Mouse (Mus musculus) heart, postnatal 10 days (tissue): Measurements from ENCODE around the gene Islr. TPM values are rescaled to one million over a fixed set of nuclear protein-coding genes. Genes with fewer than 3 reads are reported as not detected.
A peak's percentile ranks its signal among the peaks of the same experiment; 100 is the strongest.

Source experiments
- DNase-seq, 2 experiments: peaks; one replicate each; pipeline ENCODE4 v3.0.0; 2021
- intact Hi-C: fragments of 180-260 bp; cut with DNase I; formaldehyde crosslinking; loops from one replicate; pipeline ENCODE4 v1.15.1; 2025
- microRNA-seq, 2 experiments: library from miRNA; unstranded; fragments of <30 nt; microRNA quantifications; one replicate each; pipeline ENCODE4 v1.2.0; 2022
- total RNA-seq, 2 experiments: library from RNA; stranded (reverse); gene quantifications; 2 replicates each; pipeline ENCODE4 v1.2.3; 2021

Gene Islr
- total RNA-seq, 2 experiments from 2014 or later = 52.4 to 54.4 TPM

DNA sequence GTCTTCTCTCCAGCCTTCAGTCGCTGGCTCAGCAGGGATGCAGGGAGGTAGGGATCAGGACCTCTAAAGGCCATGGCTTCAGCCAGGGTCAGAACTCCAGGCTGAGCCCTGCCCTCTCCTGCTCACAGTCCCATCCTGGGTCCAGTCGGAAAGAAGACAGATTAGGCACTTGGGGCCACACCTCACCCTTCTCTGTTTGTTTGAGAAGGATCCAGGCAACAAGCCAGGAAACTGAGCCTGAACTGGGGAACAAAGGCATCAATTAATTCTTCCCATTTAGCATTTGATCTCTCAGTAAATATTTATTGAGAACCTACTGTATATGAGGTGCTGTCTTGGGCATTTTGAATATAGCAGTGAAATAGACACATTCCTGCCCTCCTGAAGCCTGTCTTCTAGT, 85.4 kb downstream of the Islr start, which contains the start of gene Ccdc33:
Gene Ccdc33, minus strand, starts transcription at position 153 of the 400 bp plus-strand sequence.
- intact Hi-C loops = no loop called here

DNA sequence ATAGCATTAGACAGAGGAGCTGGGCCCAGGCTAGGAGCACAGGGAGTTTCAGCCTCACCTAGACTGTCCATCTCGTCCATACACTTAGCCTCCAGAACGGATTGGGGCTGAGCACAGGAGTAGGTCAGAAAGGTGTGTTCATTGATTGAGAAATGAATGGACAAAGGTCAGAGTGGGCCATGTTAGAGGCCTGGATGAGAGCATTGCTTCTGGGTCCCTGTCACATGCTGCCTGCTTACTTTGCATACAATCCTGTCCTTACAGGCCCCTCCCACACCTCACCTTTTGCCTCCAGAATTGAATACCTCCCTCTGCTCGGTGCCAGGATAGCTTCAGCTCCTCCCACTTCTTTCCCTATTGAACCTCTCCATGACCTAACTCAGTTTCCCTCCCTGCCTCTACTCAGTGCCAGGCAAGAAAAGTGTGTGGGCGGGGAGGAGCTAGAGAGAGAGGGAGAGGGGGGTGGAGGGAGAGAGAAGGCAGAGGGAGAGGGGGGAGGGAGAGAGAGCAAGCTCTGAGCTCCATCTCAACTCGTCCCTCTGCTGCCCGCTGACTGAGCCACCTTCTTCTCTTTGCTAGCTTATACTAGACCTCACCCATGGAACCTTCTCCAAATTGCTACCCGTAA, 88.0 kb downstream of the Islr start:
- DNase-seq = no peak
- intact Hi-C loops = no loop called here

More for the DNA sequence above, 85.4 kb downstream of the Islr start, which contains the start of gene Ccdc33:
- no peak for DNase-seq

GRCm38 (mm10) chr9:58115297-58115925, 88.7 kb downstream of the Islr start:
- intact Hi-C loops = no loop called here
- no peak for DNase-seq

DNA sequence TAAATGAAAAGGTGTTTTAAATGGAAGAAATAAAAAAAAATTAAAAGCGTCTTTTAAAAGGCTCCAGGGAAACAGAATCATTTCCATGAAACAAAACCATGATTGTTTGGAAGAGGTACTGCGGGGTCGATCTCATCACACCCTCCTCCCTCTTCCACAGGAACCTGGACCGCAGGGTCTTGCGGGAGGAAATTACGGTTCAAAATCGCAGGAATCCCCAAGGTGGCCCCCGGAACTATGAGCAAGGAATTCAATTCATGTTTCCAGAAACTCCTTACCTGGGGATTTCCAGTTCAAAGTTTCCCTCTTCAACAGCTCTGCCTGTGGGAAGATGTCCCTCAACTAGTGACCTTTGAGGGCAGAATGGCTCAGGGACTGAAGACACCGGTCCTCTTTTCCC, 90.1 kb downstream of the Islr start:
- DNase-seq = no peak
- intact Hi-C loops = no loop called here

GRCm38 (mm10) chr9:58113279-58113884, 90.7 kb downstream of the Islr start:
- intact Hi-C loops = no loop called here
- peak in 1 of 2 experiments; percentile 22 for DNase-seq

DNA sequence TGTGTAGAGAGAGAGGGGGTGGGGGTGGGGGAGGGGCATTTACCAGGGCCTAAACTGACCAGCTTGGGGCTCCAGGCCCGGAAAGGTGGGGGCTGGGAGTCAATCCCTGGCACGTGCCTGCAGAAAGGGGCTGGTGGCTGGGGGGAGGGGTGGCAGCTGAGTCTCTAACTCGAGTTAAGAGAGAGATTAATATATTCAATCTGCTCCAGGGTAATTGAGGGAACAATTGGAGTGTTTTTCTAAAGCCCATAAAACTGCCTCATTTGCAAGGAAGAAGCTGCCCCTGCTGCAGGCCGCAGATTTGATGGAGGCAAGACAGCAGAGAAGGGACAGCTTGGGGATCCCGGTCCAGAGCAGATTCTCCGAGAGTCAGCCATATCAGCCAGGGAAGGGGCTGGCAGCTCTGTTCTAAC, 91.2 kb downstream of the Islr start:
- intact Hi-C loops = no loop called here

DNA sequence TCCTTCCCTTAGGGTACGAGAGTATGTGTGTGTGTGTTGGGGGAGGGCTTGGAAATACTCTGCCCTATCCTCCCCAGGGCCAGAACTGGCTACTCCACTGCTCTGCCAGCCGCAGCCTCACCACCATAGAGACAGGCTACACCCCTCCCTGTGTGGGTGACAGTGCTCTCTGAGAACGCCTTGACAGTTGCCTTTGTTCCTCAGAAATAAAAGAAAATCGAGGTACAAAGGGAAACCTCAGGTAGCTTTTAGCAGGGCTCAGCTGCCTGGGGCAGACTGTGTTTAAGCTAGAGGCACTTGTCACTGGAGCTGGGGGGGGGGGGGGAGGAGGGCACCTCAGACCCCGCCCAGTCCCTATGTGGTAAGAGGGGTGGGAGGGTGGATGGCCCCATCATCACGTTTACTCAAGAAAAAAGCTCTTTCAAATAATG, 91.8 kb downstream of the Islr start:
- intact Hi-C loops = no loop called here

More for the DNA sequence above, 91.2 kb downstream of the Islr start:
- DNase-seq = no peak

GRCm38 (mm10) chr9:58111431-58111830, 92.7 kb downstream of the Islr start:
- peak in 1 of 2 experiments; percentile 21 for DNase-seq
- intact Hi-C loops = no loop called here

More for the DNA sequence above, 91.8 kb downstream of the Islr start:
- no peak for DNase-seq

DNA sequence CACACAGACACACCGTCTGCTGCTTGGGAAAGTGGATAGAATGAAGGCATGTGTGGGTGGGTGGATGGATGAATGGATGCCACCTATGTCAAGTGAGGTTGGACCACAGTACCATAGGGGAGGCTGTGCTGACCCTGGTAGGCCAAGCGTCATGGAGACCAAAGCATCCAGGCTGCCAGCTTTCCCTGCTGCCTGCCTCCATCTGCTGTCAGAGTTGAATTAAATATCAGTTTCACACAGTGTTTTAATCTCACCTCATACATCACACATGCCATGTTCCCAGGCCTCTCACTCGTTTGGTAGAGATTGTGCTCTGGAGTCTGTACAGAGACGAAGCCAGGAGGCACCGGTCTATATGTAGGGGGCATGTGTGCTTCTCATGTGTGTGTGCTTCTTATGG, 93.3 kb downstream of the Islr start:
- no peak for DNase-seq
- intact Hi-C loops = no loop called here

DNA sequence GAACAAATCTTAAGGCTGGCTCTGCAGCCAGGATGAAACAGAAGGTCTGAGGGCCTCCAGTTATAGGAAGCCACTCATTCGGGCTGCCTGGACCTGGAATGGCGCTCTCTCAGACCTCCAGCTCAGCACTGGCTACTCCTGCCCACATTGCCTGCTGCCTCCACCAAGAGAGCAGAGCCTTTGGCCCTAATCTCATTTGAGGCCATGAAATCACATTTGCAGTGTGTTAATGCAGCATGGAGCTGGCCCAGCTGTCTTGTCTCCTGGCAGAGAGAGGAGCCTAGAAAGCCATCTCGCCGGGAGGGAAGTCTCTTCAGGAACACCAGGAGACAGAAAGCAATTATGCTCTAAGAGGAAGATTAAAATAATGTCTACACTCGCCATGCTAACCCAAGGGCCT, 96.6 kb downstream of the Islr start:
- intact Hi-C loops = no loop called here

More for the DNA sequence above, 96.6 kb downstream of the Islr start:
- peak; percentile 22 to 27 for DNase-seq

Small RNAs within 50 kb of the gene (microRNA-seq; reads per million reads assigned to microRNA genes)
- gene Mir6385 = 0 reads per million in 2 experiments

Other genes with a start within 250 kb of the Islr start
- under 1 TPM; 0.35 to 0.50 TPM for gene Cyp11a1, start 197.9 kb downstream of the Islr start, total RNA-seq
- gene Stra6, start 140.5 kb downstream of the Islr start, total RNA-seq = under 1 TPM; 0.12 to 0.20 TPM
- gene Ccdc33, start 85.5 kb downstream of the Islr start, total RNA-seq = not detected
- gene Islr2, start within 50 bp of the Islr start, total RNA-seq = 1 to 10 TPM; 2.5 to 4.5 TPM
- 10 to 100 TPM; 12.4 to 13.0 TPM for gene Pml, start 45.5 kb upstream of the Islr start, total RNA-seq
- gene Stoml1, start 48.9 kb upstream of the Islr start, total RNA-seq = 10 to 100 TPM; 15.5 to 15.6 TPM
- gene Loxl1, start 108.9 kb upstream of the Islr start, total RNA-seq = 10 to 100 TPM; 83.7 to 86.7 TPM
- gene Tbc1d21, start 166.1 kb upstream of the Islr start, total RNA-seq = not detected